Mouse (Mus musculus) ES-Bruce4 (cell line): Measurements from ENCODE around the gene Ackr1.

Source experiments
- CTCF ChIP-seq: IDR thresholded peaks from one replicate; pipeline ENCODE4 v1.8.1; 2011; ENCODE audit warnings: low read depth, low read length
- EP300 ChIP-seq: IDR thresholded peaks from 2 replicates; pipeline ENCODE4 v1.6.1; 2011; ENCODE audit warnings: low read depth, low read length; ENCODE audit not compliant: insufficient read depth

GRCm38 (mm10) chr1:173367356-173368046, 34.0 kb upstream of the Ackr1 start, which contains the start of gene Cadm3:
- no peak for TF ChIP-seq EP300
- TF ChIP-seq CTCF, result no peak
